Mouse (Mus musculus) heart, adult 2 months (tissue): ENCODE data around the gene Slc12a6.

Source experiments
- CTCF ChIP-seq: fragments of 200-600 bp; IDR thresholded peaks from 2 replicates; pipeline ENCODE4 v1.8.1; 2022; ENCODE audit warnings: antibody characterized with exemption, mild to moderate bottlenecking, moderate library complexity
- EP300 ChIP-seq: fragments of 200-500 bp; IDR thresholded peaks from 2 replicates; pipeline ENCODE4 v1.6.1; 2011; ENCODE audit warnings: low read depth, low read length, control low read depth; ENCODE audit not compliant: insufficient read depth

DNA sequence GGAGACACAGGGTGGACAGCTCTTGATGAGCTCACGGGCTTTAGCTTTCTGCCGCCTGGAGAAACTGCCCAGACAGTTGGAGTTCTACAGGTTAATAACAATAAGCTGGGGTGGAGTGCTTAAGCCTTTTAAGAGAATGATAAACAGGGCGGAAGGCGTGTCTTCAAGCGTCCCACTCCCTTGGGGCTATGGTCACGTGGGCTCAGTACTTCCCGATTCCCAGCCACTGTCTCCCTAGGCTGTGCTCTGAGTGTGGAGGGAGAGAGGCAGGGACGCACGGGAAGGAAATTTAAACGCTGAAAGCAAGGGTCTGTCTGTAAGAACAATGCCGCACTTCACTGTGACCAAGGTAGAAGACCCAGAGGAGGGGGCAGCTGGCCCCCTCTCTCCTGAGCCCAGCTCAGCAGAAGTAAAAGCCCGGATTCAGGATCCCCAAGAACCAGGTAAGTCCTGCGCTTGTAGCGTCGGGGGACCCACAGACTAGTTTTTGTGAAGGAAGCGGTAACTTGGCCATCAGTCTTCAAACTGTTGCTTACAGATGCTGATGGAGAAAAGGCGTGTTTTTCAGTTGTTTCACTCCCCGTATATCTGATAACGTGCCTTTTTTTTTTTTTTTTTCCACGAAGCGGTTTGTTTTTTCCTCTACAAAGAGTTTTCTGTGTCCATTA, 18.9 kb downstream of the Slc12a6 start:
- TF ChIP-seq CTCF (no peak), EP300 (0 out of 2 replicates have a peak, but pooled peaks have one; percentile 43)
